Mouse (Mus musculus) activated CD4-positive, CD25-positive, alpha-beta regulatory T cell, adult 4 months (primary cell): ENCODE results near the gene St6galnac3. TPM values are rescaled to one million over a fixed set of nuclear protein-coding genes. Genes with fewer than 3 reads are reported as not detected.

ENCODE experiments used
- ATAC-seq: one replicate; pipeline ENCODE4 v1.8.0; 2017
- polyA plus RNA-seq, 2 experiments: library from polyadenylated mRNA; unstranded; fragments of 100-300 nt; shearing (Covaris generic); gene quantifications; one replicate each; pipeline ENCODE4 v1.2.1; 2017

Gene St6galnac3
- polyA plus RNA-seq, 2 experiments from 2014 or later, result 29.1 to 52.4 TPM

- no peak for ATAC-seq
Observed at GRCm38 (mm10) chr3:153510048-153510630, 214.8 kb downstream of the St6galnac3 start.

GRCm38 (mm10) chr3:153509643-153510042, 215.3 kb downstream of the St6galnac3 start:
- no peak for ATAC-seq

- no peak for ATAC-seq
Observed at GRCm38 (mm10) chr3:153509029-153509428, 215.9 kb downstream of the St6galnac3 start.

GRCm38 (mm10) chr3:153508592-153508991, 216.4 kb downstream of the St6galnac3 start:
- no peak for ATAC-seq

- no peak for ATAC-seq
Observed at GRCm38 (mm10) chr3:153507599-153507998, 217.4 kb downstream of the St6galnac3 start.

- ATAC-seq, result no peak
Observed at GRCm38 (mm10) chr3:153502488-153502887, 222.5 kb downstream of the St6galnac3 start.

GRCm38 (mm10) chr3:153501333-153501877, 223.6 kb downstream of the St6galnac3 start:
- peak; percentile 46 for ATAC-seq

GRCm38 (mm10) chr3:153492986-153493385, 232.0 kb downstream of the St6galnac3 start:
- no peak for ATAC-seq

- ATAC-seq, result no peak
Observed at GRCm38 (mm10) chr3:153489718-153490117, 235.3 kb downstream of the St6galnac3 start.

- ATAC-seq, result no peak
Observed at GRCm38 (mm10) chr3:153488931-153489330, 236.0 kb downstream of the St6galnac3 start.

- ATAC-seq, result no peak
Observed at GRCm38 (mm10) chr3:153485176-153485575, 239.8 kb downstream of the St6galnac3 start.

- ATAC-seq, result no peak
Observed at GRCm38 (mm10) chr3:153484701-153485100, 240.3 kb downstream of the St6galnac3 start.

- ATAC-seq, result no peak
Observed at GRCm38 (mm10) chr3:153483691-153484090, 241.3 kb downstream of the St6galnac3 start.

- no peak for ATAC-seq
Observed at GRCm38 (mm10) chr3:153482098-153482497, 242.9 kb downstream of the St6galnac3 start.

GRCm38 (mm10) chr3:153481012-153481411, 244.0 kb downstream of the St6galnac3 start:
- no peak for ATAC-seq

GRCm38 (mm10) chr3:153480636-153481006, 244.4 kb downstream of the St6galnac3 start:
- ATAC-seq, result no peak

- no peak for ATAC-seq
Observed at GRCm38 (mm10) chr3:153480005-153480635, 244.9 kb downstream of the St6galnac3 start.

- no peak for ATAC-seq
Observed at GRCm38 (mm10) chr3:153475919-153476318, 249.1 kb downstream of the St6galnac3 start.

GRCm38 (mm10) chr3:153475461-153475860, 249.5 kb downstream of the St6galnac3 start:
- ATAC-seq, result no peak

- ATAC-seq, result no peak
Observed at GRCm38 (mm10) chr3:153472583-153473471, 252.1 kb downstream of the St6galnac3 start.

GRCm38 (mm10) chr3:153463849-153464248, 261.1 kb downstream of the St6galnac3 start:
- no peak for ATAC-seq

- no peak for ATAC-seq
Observed at GRCm38 (mm10) chr3:153460173-153460572, 264.8 kb downstream of the St6galnac3 start.

GRCm38 (mm10) chr3:153458593-153458992, 266.4 kb downstream of the St6galnac3 start:
- ATAC-seq, result no peak
